Mouse (Mus musculus): ENCODE data around the gene Ankrd33. TPM values are rescaled to one million over a fixed set of nuclear protein-coding genes. Genes with fewer than 3 reads are reported as not detected.

Gene Ankrd33
- total RNA-seq (2015) (not detected in 2 replicates), total RNA-seq (2017) (not detected in 2 replicates)

- no peak for ATAC-seq (ENCODE audit: poor library complexity, severe bottlenecking)
Measured at GRCm38 (mm10) chr15:101115511-101116110, at the start of gene Ankrd33. TSS of gene Ankrd33 (plus strand) at chr15:101115755.

DNA sequence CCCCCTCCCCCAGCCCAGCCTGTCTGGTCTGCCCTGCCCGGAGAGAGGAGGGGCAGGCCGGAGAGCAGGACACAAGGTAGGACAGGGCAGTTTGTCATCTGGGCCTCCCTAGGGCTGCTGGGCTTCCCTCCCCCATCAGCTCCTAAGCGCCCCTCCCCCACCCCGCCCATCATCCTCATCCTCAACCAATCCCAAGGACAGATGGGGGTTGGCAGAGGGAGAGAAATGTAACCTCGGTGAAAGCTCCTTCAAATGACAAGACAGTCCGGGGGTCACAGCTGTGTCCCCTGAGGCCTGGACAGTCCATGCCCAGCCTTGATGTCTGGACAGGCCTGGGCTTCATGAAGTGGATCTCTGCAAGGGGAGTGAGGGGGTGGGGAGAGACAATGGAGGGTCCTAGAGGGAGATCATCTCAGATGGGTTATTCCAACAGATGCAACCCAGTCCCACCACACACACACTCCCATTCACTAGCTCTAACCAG is 49.1 kb upstream of the Ankrd33 start:
- ATAC-seq (ENCODE audit: poor library complexity, severe bottlenecking), result no peak

DNA sequence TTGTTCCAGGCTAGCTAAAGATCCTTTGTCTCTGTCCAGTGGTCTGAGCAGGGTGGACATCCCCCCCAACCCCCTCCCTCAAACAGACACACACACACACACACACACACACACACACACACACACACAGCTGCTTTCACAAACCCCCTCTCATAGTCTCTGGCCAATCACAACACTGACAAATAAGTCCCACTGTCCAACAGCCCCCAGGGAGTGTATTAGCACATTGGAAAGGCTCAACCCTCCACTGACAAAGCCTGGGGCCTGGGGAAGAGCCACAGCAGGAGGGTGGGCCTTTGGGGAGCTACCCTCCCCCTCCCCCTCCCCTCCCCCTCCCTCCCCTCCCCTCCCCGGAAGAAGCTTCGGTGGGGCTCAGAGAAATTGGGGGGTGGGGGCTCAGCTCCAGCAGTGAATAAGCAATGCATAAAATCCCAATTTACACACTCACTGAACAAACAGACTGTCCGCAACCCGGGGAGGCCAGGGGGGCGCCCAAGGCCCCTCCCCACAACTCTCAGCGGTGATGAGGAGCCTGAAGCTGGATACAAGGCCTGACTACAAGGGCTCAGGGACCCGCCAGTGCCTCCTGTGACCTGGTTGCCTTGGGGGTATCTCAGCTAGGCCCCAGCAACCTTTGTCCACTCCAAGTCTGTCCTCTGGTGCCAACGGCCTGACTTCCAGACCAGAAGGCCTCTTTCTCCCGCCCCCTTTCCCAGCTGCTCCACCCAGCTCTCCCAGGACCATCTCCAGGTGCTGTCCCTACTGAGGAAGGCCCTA is 48.4 kb upstream of the Ankrd33 start:
- no peak for ATAC-seq (ENCODE audit: poor library complexity, severe bottlenecking)

DNA sequence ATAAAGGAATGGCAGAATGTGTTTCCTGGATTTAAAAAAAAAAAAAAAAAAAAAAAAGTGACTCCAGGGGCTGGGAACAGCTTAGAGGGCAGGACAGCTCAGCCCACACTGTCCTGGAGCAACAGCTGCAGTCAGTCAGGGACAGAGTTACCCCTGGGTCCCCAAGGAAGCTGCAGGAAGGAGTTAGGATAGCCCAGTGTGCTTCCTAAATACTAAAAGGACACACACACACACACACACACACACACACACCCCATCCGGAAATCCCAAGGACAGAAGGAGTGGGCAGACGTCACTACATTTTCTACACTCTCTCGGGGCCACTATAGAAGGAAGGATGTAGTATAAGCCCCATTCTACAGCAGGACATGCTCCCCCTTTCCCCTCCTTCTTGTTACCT is 47.5 kb upstream of the Ankrd33 start:
- no peak for ATAC-seq (ENCODE audit: poor library complexity, severe bottlenecking)

- no peak for ATAC-seq (ENCODE audit: poor library complexity, severe bottlenecking)
Measured at GRCm38 (mm10) chr15:101068671-101069070, 46.9 kb upstream of the Ankrd33 start.

DNA sequence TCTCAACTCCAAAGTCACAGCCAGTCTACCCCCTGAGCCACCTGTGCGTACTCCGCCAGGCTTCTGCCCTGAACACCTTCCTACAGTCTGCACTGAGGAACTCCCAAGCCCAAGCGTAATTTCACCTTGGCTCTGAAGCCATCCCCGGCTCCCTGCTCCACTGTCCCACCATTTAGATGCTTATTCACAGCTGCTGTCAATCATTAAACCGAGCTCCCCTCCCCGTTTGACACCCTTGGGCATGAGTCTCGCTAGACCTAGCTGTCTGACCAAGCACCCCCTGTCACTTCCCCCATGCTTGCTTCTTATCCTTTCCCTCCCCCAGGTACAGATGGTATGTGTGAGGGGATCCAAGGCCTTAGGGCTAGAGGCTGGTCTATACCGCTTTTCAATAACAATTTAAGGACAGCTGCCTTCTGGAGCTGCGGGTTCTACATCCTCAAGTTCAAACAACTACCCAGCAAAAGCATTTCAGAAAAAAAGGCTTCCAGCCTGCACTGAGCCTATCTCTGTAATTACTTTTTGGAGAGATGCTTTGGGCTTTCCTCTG is 45.8 kb upstream of the Ankrd33 start:
- no peak for ATAC-seq (ENCODE audit: poor library complexity, severe bottlenecking)

DNA sequence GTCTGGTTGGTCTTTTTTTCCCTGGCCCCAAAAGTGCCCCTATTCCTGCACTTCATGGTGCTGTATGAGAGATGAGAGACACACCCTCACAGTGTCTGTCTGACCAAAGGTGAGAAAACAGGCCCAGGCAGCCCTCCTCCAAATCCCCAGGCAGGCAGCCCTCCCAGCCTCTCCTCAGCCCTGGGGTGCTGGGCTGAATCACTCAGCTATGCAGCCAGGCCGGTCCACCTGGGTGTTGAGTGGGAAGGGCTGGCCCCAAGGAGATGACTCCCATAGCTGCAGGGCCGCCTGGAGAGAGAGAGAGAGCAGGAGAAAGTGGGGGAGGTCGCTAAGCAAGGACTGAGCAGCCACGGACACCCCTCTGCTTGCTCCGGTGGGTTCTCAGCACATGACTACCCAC is 44.8 kb upstream of the Ankrd33 start:
- no peak for ATAC-seq (ENCODE audit: poor library complexity, severe bottlenecking)

- no peak for ATAC-seq (ENCODE audit: poor library complexity, severe bottlenecking)
Measured at GRCm38 (mm10) chr15:101072736-101073135, 42.8 kb upstream of the Ankrd33 start.

DNA sequence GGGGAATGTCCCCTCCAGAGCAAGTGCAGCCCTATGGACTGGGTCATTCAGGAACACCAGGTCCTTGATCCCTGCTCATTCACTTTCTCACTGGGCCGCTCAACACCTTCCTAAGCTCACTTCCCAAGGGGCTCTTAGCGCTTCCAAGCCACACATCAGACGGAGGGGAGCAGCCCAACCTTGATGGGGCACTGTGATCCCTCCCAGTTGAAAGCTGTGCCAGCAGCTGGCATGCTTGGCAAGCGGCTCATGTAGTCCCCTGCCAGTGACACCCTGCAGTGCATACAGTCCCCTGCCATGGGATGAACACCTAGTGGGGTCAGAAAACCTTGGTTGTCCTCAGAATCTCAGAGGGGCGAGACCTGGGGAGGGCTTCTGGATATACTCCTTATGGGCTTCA is 41.5 kb upstream of the Ankrd33 start:
- ATAC-seq (ENCODE audit: poor library complexity, severe bottlenecking), result no peak

- ATAC-seq (ENCODE audit: poor library complexity, severe bottlenecking), result no peak
Measured at GRCm38 (mm10) chr15:101075150-101075549, 40.4 kb upstream of the Ankrd33 start.

DNA sequence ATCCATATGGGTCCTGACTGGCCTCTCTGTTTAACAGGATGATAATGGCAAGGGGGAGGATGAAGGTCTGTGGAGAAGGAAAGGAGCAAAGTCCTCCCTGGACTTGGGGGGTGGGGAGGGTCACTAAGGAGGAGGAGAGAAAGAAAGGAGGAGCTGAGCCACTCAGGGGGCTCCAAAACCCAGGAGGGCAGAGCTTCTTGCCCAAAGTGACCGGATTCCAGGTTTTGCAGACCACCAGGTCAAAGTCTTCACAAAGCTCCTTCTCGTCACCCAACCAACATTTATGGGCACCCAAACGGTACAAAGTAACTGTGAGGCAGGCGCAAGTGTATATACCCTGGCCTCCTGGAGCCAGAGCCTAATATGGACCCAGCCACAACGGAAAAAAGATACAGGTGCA is 39.9 kb upstream of the Ankrd33 start:
- no peak for ATAC-seq (ENCODE audit: poor library complexity, severe bottlenecking)

DNA sequence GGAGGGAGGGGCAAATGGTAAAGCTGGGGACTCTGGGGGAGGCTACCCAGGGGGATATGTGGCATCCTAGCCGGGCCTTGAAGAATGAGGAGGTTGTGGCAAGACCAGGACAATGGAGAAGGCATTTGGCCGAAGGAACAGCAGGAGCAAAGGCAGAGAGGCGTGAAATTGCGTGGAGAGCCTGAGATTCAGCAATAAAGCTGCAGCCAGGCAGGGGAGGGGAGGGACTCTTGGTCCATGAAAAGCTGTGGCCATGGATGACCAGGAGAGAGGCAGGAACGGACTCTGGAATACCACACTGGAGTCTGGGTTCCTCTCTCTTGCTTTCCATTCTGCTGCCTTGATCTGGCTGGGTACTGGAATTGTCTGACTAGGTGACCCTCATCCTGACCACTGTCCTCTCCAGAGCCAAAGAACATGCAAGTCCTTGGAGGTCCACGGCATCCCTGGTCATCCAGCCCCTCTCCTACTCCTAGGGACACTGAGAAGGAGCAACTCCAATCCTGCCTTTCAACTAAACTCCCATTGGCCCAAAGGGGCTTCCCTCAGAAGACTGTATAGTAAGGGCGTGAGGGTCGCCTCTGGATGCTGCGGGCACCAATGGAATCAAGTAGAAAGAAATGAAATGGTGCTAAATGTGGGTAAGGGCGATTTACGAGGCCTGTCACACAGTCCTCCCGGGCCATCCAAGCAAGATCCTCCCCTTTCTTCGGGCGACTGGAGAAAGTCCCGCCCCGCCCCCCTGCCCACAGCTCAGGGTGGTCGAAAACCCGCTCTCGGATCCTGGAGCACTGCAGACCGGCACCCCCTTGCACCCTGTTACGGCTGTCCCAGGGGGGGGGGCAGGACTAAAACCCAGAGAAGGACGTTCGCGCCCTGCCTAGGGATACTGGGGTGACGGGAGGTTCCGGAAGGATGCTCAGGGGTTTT is 39.2 kb upstream of the Ankrd33 start:
- no peak for ATAC-seq (ENCODE audit: poor library complexity, severe bottlenecking)

DNA sequence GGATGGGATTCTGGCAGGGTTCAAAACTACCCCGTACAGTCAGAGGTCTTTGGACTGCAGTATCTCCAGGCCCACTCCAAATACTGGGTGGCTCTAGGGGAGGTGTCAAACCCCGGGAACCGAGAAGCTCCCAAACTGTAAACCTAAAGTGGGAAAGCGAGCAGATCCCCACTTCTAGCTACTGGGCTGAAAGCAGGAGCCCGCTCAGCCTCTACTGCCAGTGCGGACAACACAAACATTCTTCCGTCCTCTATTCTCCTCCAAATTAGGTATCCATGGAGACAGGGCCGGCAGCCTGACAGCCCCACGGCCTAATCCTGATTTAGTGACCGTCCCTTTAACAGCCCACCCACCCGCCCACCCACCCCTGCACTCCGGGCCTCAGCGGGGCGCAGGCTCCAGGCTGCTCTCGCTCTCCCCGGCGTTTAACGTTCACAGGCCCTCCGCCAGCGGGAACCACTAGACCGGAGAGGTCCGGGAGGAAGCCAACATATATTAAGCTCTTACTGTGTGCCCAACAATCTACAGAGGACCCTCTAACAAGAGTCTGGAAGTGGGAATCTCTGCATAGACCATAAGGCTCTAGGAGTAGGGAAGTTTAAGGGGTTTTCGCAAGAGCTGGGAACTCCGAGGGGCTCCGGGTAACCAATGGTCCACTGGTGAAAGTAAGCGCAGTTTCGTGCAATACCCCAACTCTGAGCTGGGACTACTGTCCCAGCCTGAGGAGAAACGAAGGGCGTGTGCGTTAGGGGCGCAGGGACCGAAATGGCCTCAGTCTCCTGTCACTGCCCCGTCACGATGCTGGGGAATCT is 38.3 kb upstream of the Ankrd33 start:
- ATAC-seq (ENCODE audit: poor library complexity, severe bottlenecking), result no peak

DNA sequence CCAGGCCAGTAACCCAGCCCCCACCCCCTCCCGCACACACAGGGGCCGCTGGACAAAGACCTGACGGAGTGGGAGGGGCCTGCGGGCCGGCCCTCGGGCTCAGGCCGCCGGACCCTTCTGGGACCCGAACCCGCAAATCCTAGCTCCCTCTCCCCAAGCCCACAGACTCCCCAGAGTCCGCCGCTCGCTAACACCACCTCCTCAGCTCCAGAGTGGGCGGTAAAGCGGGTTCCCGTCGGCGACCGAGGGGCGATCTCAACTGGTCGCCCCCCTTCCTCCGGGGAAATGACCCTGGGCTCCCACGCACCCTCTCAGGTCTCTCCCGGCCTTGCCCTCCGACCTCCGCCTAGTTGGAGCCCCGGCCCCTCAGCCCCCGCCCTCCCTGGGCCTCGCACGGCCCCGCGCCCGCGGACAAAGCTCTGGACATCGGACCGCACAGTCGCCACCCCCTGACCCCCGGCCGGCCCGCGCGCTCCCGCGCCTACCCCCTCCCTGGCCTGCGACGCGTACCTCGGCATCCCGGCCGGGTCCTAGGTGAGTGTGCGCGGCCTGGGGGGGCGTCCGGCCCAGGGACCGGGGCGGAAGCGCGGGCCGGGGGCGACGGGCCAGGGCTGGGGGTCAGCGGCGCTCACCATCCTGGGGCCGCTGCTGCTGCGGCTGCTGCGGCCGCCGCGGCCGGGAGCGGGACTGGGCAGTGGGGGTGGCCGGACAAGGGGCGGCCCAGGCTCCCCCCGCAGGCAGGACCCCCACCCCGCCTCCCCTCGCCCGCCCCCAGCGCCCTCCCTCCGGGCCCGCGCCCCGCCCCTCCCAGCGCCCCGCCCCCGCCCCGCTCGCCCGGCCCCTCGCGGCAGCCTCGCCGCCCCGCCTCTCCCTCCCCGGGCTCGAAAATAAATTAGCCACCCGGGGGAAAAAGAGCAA is 37.5 kb upstream of the Ankrd33 start, which contains the start of gene Fignl2:
Fignl2 (minus strand) TSS at position 755 of the 918 bp plus-strand sequence.
- ATAC-seq (ENCODE audit: poor library complexity, severe bottlenecking), result no peak

DNA sequence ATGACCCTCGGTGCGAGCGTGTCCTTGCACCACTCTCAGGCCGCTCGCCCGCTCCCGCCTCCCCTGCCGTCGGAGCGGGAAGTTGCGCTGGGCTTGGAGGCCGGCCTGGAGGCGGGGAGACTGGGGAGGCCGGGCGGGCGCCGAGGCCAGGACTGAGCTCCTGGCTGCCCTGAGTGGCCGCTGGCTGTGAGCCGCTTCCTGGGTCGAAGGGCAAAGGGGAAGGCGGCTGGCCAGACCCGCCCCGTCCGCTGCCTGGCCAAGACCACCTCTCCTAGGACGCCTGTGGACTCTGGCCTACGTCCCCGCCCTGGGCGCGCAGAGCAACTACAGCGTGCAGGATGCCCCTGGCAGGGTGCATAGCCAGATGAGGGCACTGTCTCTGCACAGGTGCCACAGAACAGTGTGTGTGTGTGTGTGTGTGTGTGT is 36.8 kb upstream of the Ankrd33 start:
- ATAC-seq (ENCODE audit: poor library complexity, severe bottlenecking), result peak; percentile 89

DNA sequence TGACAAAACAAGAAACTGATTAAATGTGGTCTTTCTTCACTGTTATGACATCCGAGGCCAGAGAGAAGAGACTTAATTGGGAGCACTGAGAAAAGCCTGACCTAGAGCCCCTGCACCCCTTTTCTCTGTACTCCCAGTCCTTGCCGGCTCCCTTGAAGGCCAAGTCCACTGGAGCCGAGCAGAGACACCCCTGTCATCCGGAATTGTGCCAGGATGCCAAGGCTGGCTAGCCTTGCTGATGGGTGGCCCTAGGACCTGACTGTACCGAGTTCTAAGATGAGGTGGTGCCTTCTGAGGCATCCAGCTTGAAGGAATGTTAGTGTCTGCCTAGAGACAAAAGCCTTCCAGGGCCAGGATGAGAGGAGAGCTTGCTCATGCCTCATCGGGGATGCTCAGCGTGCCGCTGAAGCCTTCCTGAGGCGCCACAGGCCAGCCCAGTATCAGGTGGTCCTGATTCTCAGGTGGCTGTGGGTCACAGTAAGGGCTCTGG is 35.5 kb upstream of the Ankrd33 start:
- no peak for ATAC-seq (ENCODE audit: poor library complexity, severe bottlenecking)

DNA sequence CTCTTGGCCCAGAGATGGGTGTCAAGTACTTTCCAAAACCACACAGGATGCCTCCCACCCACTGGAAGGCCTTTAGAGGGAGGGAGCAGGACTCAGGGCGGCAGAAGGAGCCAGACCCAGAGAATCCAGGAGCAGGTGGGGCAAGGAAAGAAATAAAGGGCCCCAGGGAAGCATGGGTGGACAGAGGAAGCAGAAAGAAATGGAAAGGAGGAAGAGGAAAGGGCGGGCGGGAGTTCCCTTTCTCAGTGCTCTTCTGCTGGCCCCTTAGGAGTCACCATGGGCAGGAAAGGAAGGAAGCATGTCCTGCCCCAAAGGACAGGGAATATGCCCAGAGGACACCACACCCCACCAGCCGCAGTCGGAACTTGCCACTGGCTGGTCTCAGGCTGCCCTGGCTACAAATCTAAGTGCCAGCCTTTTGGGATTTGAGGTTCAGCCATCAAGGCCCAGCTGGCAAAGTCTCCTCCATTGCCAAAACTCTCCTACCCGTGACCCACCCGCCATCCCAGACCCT is 34.5 kb upstream of the Ankrd33 start:
- no peak for ATAC-seq (ENCODE audit: poor library complexity, severe bottlenecking)

DNA sequence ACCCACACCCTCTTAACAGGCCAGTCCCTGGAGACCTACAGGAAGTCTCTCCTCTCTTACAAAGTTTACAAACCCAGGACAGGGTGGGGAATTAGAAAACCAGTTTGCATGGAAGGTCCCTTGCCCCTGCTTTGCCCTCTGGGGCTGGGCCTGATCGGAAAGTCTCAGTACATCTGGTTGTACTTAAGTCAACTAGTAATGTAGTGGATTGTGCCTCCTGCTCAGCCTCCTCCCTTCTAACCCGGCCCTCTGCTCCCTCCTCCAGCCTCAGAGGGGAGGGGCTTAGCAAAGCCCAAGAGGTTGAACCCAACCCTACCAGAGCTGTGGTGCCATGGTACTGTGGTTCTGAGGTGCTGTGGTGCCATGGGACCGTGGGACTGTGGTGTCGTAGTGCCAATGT is 33.3 kb upstream of the Ankrd33 start:
- no peak for ATAC-seq (ENCODE audit: poor library complexity, severe bottlenecking)

- peak; percentile 91 for ATAC-seq (ENCODE audit: poor library complexity, severe bottlenecking)
Measured at GRCm38 (mm10) chr15:101084499-101084898, 31.1 kb upstream of the Ankrd33 start.
